Mouse (Mus musculus): ENCODE measurements around the gene Pnn. TPM values are rescaled to one million over a fixed set of nuclear protein-coding genes. Genes with fewer than 3 reads are reported as not detected.

Pnn gene
- polyA plus RNA-seq, 1 experiment from 2014 or later: 63.0 TPM

GRCm38 (mm10) chr12:59076996-59077395, 10.3 kb downstream of the Pnn start:
- no peak overlapping the region for H3K4me3 ChIP-seq
- WGBS: 84% methylated on average over 3 of the region's 3 CpGs
- no peak for ATAC-seq (replicated peaks; ENCODE audit: insufficient number of reproducible peaks, insufficient read depth, low FRiP score, low read depth)
- no peaks in the 10 kb centered on the region for H3K9me3 ChIP-seq (replicated peaks)
- H3K36me3 ChIP-seq: peaks cover 14% of the 10 kb centered on the region
- H3K4me1 ChIP-seq (replicated peaks): no peaks in the 10 kb centered on the region
- no peak overlapping the region for H3K4me2 ChIP-seq
- H3K27ac ChIP-seq: no peak overlapping the region
- H3K27me3 ChIP-seq: no peaks in the 10 kb centered on the region
- no peak overlapping the region for H3K9ac ChIP-seq

DNA sequence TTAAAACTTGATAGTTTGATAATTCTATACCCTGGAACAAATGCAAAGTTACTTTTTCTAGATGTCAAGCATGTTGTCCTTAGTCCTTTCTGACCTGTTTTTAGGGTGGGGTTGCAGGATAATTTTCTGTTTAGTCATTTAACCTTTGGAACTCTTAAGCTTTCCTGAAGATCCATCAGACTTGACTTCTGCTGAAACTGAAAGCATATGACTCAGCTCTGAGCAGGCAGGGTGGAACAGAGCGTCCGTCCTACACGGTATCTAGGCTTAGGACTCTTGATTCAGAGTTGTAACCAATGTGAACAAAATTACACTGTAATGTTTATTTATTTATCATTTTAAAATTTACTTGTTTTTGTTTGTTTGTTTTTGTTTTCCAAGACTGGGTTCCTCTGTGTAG, 11.2 kb downstream of the Pnn start:
- H3K36me3 ChIP-seq: peaks cover 7% of the 10 kb centered on the region
- ATAC-seq (replicated peaks; ENCODE audit: insufficient number of reproducible peaks, insufficient read depth, low FRiP score, low read depth): no peak
- WGBS: 87% methylated on average over 3 of the region's 3 CpGs
- H3K9me3 ChIP-seq (replicated peaks): no peaks in the 10 kb centered on the region
- no peak overlapping the region for H3K27ac ChIP-seq
- no peak overlapping the region for H3K4me2 ChIP-seq
- no peak overlapping the region for H3K9ac ChIP-seq
- no peak overlapping the region for H3K4me3 ChIP-seq
- H3K27me3 ChIP-seq: no peaks in the 10 kb centered on the region
- H3K4me1 ChIP-seq (replicated peaks): no peaks in the 10 kb centered on the region

DNA sequence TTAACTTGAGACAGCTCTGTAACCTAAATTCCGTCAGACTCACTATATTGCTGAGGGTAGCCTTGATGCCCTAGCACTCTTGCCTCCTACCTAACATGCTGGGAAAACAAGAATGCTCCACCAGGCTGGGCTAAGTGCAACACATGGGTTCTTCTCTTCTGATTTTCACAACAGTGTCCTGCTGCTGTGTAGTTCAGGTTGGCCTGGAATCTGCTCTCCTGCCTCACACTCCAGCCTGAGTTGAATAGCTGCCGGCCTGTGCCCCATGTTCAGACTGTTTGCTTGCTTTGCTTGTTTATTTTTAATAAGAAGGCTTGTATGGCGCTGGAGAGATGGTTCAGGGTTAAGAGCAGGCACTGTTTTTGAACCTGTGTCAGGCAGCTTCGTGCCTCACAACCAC, 13.8 kb downstream of the Pnn start:
- H3K4me1 ChIP-seq (replicated peaks): no peaks in the 10 kb centered on the region
- no peaks in the 10 kb centered on the region for H3K27me3 ChIP-seq
- H3K36me3 ChIP-seq: no peaks in the 10 kb centered on the region
- H3K4me3 ChIP-seq: no peak overlapping the region
- ATAC-seq (replicated peaks; ENCODE audit: insufficient number of reproducible peaks, insufficient read depth, low FRiP score, low read depth): no peak
- H3K4me2 ChIP-seq: no peak overlapping the region
- no peak overlapping the region for H3K9ac ChIP-seq
- 84% methylated on average over 4 of the region's 4 CpGs for WGBS
- no peak overlapping the region for H3K27ac ChIP-seq
- H3K9me3 ChIP-seq (replicated peaks): no peaks in the 10 kb centered on the region

DNA sequence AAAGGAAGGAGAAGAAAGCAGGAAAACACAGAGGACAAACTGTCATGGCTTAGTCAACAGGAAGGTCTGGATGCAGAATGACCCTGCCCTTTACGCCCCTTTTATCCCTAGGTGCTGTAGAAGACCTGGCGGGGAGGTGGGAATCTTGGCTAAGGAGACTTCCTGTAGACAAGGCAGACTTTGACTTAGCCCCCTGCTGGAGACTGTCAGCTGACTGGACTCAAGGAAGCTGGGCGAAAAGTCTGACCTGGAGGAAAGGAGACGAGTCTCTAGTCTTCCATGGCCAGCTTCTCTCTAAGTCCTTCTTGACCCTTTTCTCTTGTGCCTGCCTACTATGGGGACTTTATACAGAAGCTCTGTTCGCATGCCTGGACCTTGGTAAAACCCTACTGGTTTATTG, 17.8 kb downstream of the Pnn start:
- no peaks in the 10 kb centered on the region for H3K27me3 ChIP-seq
- no peaks in the 10 kb centered on the region for H3K36me3 ChIP-seq
- WGBS: 59% methylated on average over 5 of the region's 5 CpGs
- H3K9me3 ChIP-seq (replicated peaks): no peaks in the 10 kb centered on the region
- no peak overlapping the region for H3K27ac ChIP-seq
- no peaks in the 10 kb centered on the region for H3K4me1 ChIP-seq (replicated peaks)
- H3K9ac ChIP-seq: no peak overlapping the region
- no peak overlapping the region for H3K4me2 ChIP-seq
- H3K4me3 ChIP-seq: no peak overlapping the region
- no peak for ATAC-seq (replicated peaks; ENCODE audit: insufficient number of reproducible peaks, insufficient read depth, low FRiP score, low read depth)

DNA sequence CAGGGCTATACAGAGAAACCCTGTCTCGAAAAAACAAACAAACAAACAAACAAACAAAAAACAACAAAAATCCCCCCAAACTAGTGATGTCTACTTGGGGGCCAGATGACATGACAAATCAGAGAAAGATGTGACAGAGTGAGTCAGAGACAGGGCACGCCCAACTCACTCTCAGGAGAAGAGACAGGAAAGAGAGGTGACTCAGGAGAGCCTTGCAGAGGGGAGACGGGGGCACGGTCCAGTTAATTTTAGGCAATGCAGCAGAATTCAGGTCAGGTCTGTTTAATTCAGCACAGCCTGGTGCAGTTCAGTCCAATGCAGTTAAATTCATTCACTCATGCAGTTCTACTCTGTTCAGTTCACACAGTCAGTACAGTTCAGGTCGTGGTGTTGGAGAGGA, 19.5 kb downstream of the Pnn start:
- H3K4me3 ChIP-seq: no peak overlapping the region
- no peaks in the 10 kb centered on the region for H3K36me3 ChIP-seq
- 75% methylated on average over 5 of the region's 5 CpGs for WGBS
- H3K27ac ChIP-seq: no peak overlapping the region
- ATAC-seq (replicated peaks; ENCODE audit: insufficient number of reproducible peaks, insufficient read depth, low FRiP score, low read depth): no peak
- H3K27me3 ChIP-seq: no peaks in the 10 kb centered on the region
- H3K9me3 ChIP-seq (replicated peaks): no peaks in the 10 kb centered on the region
- H3K4me2 ChIP-seq: no peak overlapping the region
- no peaks in the 10 kb centered on the region for H3K4me1 ChIP-seq (replicated peaks)
- H3K9ac ChIP-seq: no peak overlapping the region

DNA sequence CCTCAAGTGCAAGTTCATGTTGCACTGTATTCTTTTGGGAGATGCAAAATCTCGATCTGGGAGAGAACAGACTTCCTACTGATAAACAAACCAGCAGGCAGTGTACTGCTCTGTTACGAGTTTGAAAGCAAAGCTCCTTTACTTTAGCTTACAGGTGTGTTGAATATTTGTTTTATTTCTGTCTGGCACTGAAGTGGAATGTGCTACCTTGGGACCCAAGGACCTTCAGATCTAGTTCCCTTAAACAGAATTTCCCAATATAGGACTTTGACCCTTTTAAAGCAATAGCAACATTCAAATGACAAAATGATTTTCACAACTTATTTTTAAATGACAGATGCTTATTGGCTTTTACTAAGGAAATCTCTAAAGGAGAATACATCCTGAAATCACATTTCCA, 26.9 kb downstream of the Pnn start:
- Histone ChIP-seq H3K9me3 (replicated peaks) (no peaks in the 10 kb centered on the region), H3K27me3 (no peaks in the 10 kb centered on the region), H3K4me2 (no peak overlapping the region), H3K9ac (no peak overlapping the region), H3K4me1 (replicated peaks) (no peaks in the 10 kb centered on the region), H3K4me3 (no peak overlapping the region), H3K36me3 (no peaks in the 10 kb centered on the region), H3K27ac (no peak overlapping the region)
- no peak for ATAC-seq (replicated peaks; ENCODE audit: insufficient number of reproducible peaks, insufficient read depth, low FRiP score, low read depth)
- 33% methylated on average over 2 of the region's 2 CpGs for WGBS

DNA sequence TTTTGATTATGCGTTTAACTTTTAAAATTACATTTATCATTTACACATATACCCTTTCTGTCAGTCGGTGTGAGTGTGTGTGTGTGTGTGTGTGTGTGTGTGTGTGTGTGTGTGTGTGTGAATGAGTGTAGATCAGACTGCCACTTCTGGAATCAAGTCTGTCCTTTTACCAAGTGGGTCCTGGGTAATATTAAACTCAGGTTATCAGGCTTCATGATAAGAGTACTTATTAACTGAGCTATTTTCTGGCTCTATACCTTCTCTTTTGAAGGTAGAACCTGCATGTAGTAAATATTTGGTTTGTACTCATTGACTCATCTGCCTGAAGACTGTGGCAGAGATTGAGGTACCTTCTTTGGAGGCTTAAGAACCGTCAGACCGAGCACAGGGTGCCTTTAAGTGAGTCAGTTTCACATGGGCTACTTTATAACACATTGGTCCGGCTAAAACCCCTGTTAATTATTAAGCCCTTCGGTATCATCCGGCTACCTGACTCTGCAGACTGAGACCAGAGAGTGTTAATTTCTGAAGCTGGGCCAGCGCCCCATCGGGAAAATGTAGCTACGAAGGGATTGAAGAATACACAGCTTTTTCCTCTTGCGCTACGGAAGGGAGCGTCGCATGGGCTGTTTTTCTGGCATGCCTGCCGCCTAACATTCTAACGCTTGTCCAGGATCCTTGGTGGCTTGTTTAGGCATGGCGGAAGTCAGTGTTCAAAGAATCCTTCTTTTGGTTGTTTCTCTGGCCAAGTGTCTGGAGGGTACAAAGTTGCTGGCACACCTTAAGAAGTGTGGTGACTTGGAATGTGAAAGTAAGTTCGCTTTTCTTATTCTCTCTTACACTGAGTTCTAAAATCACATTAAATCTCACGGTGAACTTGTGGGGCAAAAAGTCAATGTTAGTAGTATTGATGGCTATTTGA, 28.7 kb downstream of the Pnn start, which contains the start of gene Mia2:
Gene Mia2, plus strand, starts transcription at position 696 of the 922 bp plus-strand sequence.
- no peak for ATAC-seq (replicated peaks; ENCODE audit: insufficient number of reproducible peaks, insufficient read depth, low FRiP score, low read depth)
- 74% methylated on average over 19 of the region's 19 CpGs for WGBS
- Histone ChIP-seq H3K9me3 (replicated peaks) (no peaks in the 10 kb centered on the region), H3K27me3 (no peaks in the 10 kb centered on the region), H3K4me3 (no peak within 1 kb of the TSS), H3K4me2 (no peak within 1 kb of the TSS), H3K4me1 (replicated peaks) (no peaks in the 10 kb centered on the region), H3K9ac (no peak within 1 kb of the TSS), H3K36me3 (no peaks in the 10 kb centered on the region), H3K27ac (no peak within 1 kb of the TSS)

GRCm38 (mm10) chr12:59104771-59105170, 38.1 kb downstream of the Pnn start:
- no peaks in the 10 kb centered on the region for H3K27me3 ChIP-seq
- no peak overlapping the region for H3K4me3 ChIP-seq
- H3K9me3 ChIP-seq (replicated peaks): no peaks in the 10 kb centered on the region
- no peak overlapping the region for H3K9ac ChIP-seq
- no peak overlapping the region for H3K27ac ChIP-seq
- no peak overlapping the region for H3K4me2 ChIP-seq
- H3K36me3 ChIP-seq: no peaks in the 10 kb centered on the region
- WGBS: 39% methylated on average over 5 of the region's 5 CpGs
- no peaks in the 10 kb centered on the region for H3K4me1 ChIP-seq (replicated peaks)
- ATAC-seq (replicated peaks; ENCODE audit: insufficient number of reproducible peaks, insufficient read depth, low FRiP score, low read depth): no peak

DNA sequence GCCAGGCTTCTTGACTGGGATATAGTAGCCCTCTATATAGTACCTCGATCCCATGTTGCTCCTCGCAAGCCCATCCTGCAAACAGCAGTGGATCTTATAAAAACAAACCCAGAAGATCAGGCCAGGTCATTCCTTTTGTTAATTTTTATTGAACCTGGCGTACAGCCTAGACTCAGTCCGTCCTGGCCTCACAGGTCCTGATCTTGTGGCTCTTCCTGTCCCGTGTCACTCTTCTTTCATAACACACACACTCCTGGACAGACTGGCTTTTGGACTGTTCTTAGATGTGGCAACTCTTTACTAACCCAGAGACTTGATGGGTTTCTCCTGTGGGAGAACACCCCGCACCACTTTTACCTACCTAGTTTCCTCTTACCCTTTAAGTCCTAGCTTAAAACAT, 39.2 kb downstream of the Pnn start:
- Histone ChIP-seq H3K4me3 (no peak overlapping the region), H3K27me3 (no peaks in the 10 kb centered on the region), H3K36me3 (no peaks in the 10 kb centered on the region), H3K27ac (no peak overlapping the region), H3K4me2 (no peak overlapping the region), H3K9me3 (replicated peaks) (no peaks in the 10 kb centered on the region), H3K9ac (no peak overlapping the region), H3K4me1 (replicated peaks) (no peaks in the 10 kb centered on the region)
- WGBS: 74% methylated on average over 6 of the region's 6 CpGs
- no peak for ATAC-seq (replicated peaks; ENCODE audit: insufficient number of reproducible peaks, insufficient read depth, low FRiP score, low read depth)

- H3K9me3 ChIP-seq (replicated peaks): no peaks in the 10 kb centered on the region
- H3K4me2 ChIP-seq: no peak overlapping the region
- WGBS: 77% methylated on average over 5 of the region's 5 CpGs
- H3K27ac ChIP-seq: no peak overlapping the region
- no peak overlapping the region for H3K4me3 ChIP-seq
- no peaks in the 10 kb centered on the region for H3K36me3 ChIP-seq
- H3K27me3 ChIP-seq: no peaks in the 10 kb centered on the region
- no peaks in the 10 kb centered on the region for H3K4me1 ChIP-seq (replicated peaks)
- ATAC-seq (replicated peaks; ENCODE audit: insufficient number of reproducible peaks, insufficient read depth, low FRiP score, low read depth): no peak
- no peak overlapping the region for H3K9ac ChIP-seq
These were observed 39.8 kb downstream of the Pnn start for GRCm38 (mm10) chr12:59106491-59106890.

DNA sequence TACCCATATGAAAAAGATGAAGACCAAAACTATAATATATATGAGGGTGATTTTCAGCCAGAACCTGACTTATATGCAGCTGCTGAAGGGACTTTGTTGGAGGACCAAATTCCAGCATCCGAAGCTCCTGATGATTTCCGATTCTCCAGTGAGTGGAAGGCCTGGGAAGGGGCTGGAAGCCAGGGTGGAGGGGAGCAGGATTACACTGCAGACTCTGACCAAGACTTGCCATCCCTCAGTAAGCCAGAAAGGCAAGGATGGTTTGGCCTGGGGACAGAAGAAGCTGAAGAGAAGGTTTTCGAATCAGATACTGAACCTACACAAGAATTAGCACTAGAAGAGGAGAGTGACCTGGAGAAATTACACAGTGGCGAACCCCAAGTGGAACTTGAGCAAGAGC, 41.2 kb downstream of the Pnn start:
- Histone ChIP-seq H3K4me2 (no peak overlapping the region), H3K9ac (no peak overlapping the region), H3K27ac (no peak overlapping the region), H3K27me3 (no peaks in the 10 kb centered on the region), H3K9me3 (replicated peaks) (no peaks in the 10 kb centered on the region), H3K4me1 (replicated peaks) (no peaks in the 10 kb centered on the region), H3K36me3 (no peaks in the 10 kb centered on the region), H3K4me3 (no peak overlapping the region)
- ATAC-seq (replicated peaks; ENCODE audit: insufficient number of reproducible peaks, insufficient read depth, low FRiP score, low read depth): no peak
- WGBS: 82% methylated on average over 4 of the region's 4 CpGs

GRCm38 (mm10) chr12:59117184-59117583, 50.5 kb downstream of the Pnn start:
- Histone ChIP-seq H3K9ac (no peak overlapping the region), H3K4me2 (no peak overlapping the region), H3K4me1 (replicated peaks) (no peaks in the 10 kb centered on the region), H3K36me3 (no peaks in the 10 kb centered on the region), H3K9me3 (replicated peaks) (no peaks in the 10 kb centered on the region), H3K27ac (no peak overlapping the region), H3K27me3 (no peaks in the 10 kb centered on the region), H3K4me3 (no peak overlapping the region)
- ATAC-seq (replicated peaks; ENCODE audit: insufficient number of reproducible peaks, insufficient read depth, low FRiP score, low read depth): no peak
- WGBS: 58% methylated on average over 3 of the region's 3 CpGs
